Mouse (Mus musculus): Measurements from ENCODE around the gene Tph1. TPM values are rescaled to one million over a fixed set of nuclear protein-coding genes. Genes with fewer than 3 reads are reported as not detected.
A peak's percentile ranks its signal among the peaks of the same experiment; 100 is the strongest.

Gene Tph1
- polyA plus RNA-seq, 1 experiment from 2014 or later = 2.2 TPM

DNA sequence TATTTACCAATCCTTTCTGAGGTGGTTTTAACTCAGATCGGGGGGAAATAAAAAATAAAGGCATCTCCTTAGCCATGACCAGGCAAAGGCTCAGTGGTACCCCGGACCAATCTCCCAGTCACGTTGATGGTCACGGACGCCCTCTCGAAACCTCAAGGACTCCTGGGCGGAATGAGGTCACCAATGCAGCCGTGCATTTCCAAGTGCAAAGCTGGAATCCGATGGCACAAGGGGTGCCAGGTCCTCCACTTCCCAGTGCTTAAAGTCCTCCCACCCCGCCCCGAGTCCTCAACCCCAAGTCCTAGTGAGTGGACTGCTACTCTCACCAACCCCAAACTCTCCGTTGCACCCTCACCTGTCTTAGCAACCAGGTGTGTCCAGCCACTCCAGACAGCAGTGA lies 58.1 kb downstream of the Tph1 start:
- no peaks in the 10 kb centered on the region for H3K9me3 ChIP-seq (replicated peaks)
- H3K36me3 ChIP-seq = no peaks in the 10 kb centered on the region
- H3K27me3 ChIP-seq = no peaks in the 10 kb centered on the region
- H3K9ac ChIP-seq = no peak overlapping the region
- H3K4me2 ChIP-seq (replicated peaks) = no peak overlapping the region
- no peak overlapping the region for H3K4me3 ChIP-seq (replicated peaks)
- H3K4me1 ChIP-seq = peaks cover 13% of the 10 kb centered on the region; the same call in 1 of the 2 replicates
- ATAC-seq (ENCODE audit: insufficient number of reproducible peaks, low FRiP score, low TSS enrichment, low read depth) = no peak
- no peak overlapping the region for H3K27ac ChIP-seq (replicated peaks)
- 90% methylated on average over 12 of the region's 12 CpGs for WGBS

DNA sequence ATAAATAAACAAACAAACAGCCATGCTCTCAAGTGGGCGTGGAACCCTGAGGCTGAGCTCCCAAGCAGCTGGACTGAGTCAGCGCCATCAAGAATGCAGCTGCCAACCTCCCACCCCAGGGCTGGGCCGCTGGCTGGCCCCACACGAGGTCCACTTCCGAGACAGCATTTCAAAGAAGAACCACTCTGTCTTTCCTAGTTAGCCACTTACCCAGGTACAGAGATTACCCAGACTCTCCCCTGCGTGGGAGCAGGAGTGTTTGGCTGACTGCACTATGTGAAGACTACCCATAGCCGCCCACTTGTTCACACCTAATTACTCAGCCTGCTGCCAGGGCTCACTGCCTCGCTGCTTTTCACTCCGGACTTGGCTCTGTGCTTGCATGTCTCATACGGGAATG lies 59.2 kb downstream of the Tph1 start:
- Histone ChIP-seq H3K9ac (no peak overlapping the region), H3K4me2 (replicated peaks) (no peak overlapping the region), H3K4me3 (replicated peaks) (no peak overlapping the region), H3K9me3 (replicated peaks) (no peaks in the 10 kb centered on the region), H3K27ac (replicated peaks) (no peak overlapping the region), H3K27me3 (no peaks in the 10 kb centered on the region), H3K36me3 (no peaks in the 10 kb centered on the region), H3K4me1 (peaks cover 13% of the 10 kb centered on the region; the same call in 1 of the 2 replicates)
- no peak for ATAC-seq (ENCODE audit: insufficient number of reproducible peaks, low FRiP score, low TSS enrichment, low read depth)
- 68% methylated on average over 10 of the region's 10 CpGs for WGBS

DNA sequence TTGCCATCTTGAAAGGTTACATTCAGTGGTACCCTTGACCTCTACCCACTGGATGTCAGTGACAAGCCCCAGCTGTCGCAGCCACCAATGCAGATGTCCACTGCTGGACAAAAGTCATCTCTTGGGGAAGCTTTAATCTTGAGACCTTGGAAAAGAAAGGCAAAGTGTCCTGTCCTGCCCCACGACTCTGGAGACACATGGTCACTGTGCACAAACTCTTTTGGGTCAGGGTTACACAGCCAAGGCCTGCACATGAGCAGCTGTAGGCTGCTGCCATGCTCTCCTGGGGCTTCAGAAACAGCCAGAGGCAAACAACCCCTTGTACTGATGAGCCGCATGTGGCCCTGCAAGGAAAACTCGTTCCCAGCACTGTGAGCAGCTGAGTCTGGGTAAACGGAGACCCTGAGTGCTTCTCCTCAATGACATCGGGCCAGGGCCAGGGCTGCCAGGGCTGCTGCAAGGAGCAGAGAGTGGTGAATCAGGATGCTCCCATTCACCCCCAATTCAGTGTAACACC lies 59.9 kb downstream of the Tph1 start:
- H3K4me2 ChIP-seq (replicated peaks) = no peak overlapping the region
- H3K36me3 ChIP-seq = no peaks in the 10 kb centered on the region
- H3K4me3 ChIP-seq (replicated peaks) = no peak overlapping the region
- ATAC-seq (ENCODE audit: insufficient number of reproducible peaks, low FRiP score, low TSS enrichment, low read depth) = no peak
- 67% methylated on average over 6 of the region's 6 CpGs for WGBS
- H3K9ac ChIP-seq = no peak overlapping the region
- peaks cover 13% of the 10 kb centered on the region; the same call in 1 of the 2 replicates for H3K4me1 ChIP-seq
- no peak overlapping the region for H3K27ac ChIP-seq (replicated peaks)
- no peaks in the 10 kb centered on the region for H3K27me3 ChIP-seq
- no peaks in the 10 kb centered on the region for H3K9me3 ChIP-seq (replicated peaks)

DNA sequence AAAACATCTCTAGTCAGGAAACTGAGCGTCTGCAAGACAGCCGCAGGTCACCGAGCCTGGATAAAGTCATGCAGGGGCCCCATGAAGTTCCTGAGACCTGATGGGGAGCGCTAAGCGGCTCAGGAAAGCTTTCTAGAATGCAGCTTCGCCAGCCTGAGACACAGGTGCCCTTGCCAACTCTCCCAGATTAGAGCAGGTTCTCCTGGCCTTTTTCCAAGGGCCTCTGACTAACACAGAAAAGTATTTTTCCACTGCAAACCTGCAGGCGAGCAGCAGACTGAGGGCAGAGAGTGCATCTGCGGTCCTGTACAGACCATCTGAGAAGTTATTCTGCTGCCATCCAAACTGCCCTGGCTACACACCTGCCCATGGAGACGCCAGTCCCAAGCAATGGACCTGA lies 60.4 kb downstream of the Tph1 start:
- Histone ChIP-seq H3K9ac (0 out of 2 replicates have a peak overlapping the region, but pooled peaks have one; percentile 2), H3K4me3 (replicated peaks) (no peak overlapping the region), H3K9me3 (replicated peaks) (no peaks in the 10 kb centered on the region), H3K27ac (replicated peaks) (no peak overlapping the region), H3K36me3 (no peaks in the 10 kb centered on the region), H3K4me2 (replicated peaks) (no peak overlapping the region), H3K27me3 (no peaks in the 10 kb centered on the region), H3K4me1 (peaks cover 15% of the 10 kb centered on the region; the same call in 1 of the 2 replicates)
- ATAC-seq (ENCODE audit: insufficient number of reproducible peaks, low FRiP score, low TSS enrichment, low read depth) = no peak
- 65% methylated on average over 9 of the region's 9 CpGs for WGBS

DNA sequence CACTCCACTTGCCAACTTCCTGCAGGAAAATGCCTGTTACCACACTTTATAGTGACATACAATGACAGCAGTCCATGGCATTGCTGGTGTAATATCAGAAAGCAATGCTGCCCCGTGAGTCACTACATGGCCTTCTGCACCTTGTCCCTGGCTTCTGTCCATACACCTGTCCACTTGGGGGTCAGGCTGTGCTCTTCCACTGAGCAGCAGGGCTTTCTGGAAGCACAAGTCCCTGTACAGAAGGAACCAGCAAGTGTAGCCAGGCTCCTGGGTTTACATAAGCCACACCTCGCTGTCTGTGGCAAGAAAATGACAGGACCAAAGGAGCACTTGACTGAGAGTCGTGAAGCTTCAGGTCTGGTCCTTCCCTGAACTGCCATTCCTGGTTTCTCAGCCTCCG lies 63.0 kb downstream of the Tph1 start:
- Histone ChIP-seq H3K9me3 (replicated peaks) (no peaks in the 10 kb centered on the region), H3K27ac (replicated peaks) (no peak overlapping the region), H3K4me2 (replicated peaks) (no peak overlapping the region), H3K36me3 (no peaks in the 10 kb centered on the region), H3K4me3 (replicated peaks) (no peak overlapping the region), H3K4me1 (peaks cover 18% of the 10 kb centered on the region; the same call in 1 of the 2 replicates), H3K9ac (no peak overlapping the region), H3K27me3 (no peaks in the 10 kb centered on the region)
- ATAC-seq (ENCODE audit: insufficient number of reproducible peaks, low FRiP score, low TSS enrichment, low read depth) = no peak
- 79% methylated on average over 4 of the region's 4 CpGs for WGBS

DNA sequence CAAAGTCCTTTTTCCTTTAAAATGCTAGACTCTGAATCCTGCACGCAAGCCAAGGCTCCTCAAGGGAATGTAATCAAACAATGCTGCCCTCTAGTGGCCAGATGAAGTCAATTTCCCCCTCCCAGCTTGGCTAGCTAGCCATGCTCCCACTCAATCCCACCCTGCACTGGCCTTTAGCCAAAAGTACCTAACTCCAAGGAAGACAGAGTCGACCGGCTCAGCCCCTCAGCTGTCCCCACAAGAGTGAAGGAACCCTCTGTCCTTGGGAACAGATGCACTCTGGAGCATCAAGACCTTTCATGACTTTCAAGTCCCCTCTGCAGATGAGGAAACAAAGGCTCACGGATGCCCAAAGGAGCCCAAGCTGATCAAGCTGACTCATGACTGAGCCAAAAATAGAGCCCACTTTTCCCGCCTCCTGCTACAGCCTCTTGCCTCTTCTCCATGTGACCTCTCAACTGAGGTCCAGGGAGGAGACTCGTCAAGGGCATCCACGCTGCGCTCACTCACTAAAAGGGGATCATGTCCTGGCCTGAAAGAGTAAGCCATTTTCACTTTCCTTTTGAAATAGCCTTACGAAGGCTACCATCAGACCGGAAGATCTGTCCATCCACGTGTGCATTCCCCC lies 64.8 kb downstream of the Tph1 start:
- Histone ChIP-seq H3K36me3 (no peaks in the 10 kb centered on the region), H3K4me3 (replicated peaks) (no peak overlapping the region), H3K27ac (replicated peaks) (no peak overlapping the region), H3K4me2 (replicated peaks) (no peak overlapping the region), H3K27me3 (no peaks in the 10 kb centered on the region), H3K9ac (no peak overlapping the region), H3K9me3 (replicated peaks) (no peaks in the 10 kb centered on the region), H3K4me1 (peaks cover 14% of the 10 kb centered on the region; the same call in 1 of the 2 replicates)
- WGBS = 53% methylated on average over 11 of the region's 11 CpGs
- ATAC-seq (ENCODE audit: insufficient number of reproducible peaks, low FRiP score, low TSS enrichment, low read depth) = no peak

DNA sequence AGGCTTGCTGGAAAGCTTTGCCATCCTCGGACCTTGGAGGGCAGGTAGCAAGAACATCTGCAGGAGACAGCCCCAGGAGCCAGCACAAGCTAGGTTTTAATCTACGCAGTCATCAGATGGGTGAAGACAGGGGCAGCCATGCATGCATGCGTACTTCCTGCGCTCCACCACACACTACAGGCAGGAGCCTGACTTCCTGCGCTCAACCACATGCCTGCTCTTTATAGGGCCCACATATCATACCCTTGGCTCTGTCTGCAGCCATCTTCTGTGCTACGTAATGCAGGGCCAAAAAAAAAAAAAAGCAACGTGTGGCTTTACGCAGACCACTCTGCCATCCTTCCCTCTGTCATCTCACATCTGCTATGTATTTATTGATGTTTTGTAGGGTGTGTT lies 65.3 kb downstream of the Tph1 start:
- peaks cover 12% of the 10 kb centered on the region; the same call in 1 of the 2 replicates for H3K4me1 ChIP-seq
- WGBS = 64% methylated on average over 8 of the region's 8 CpGs
- ATAC-seq (ENCODE audit: insufficient number of reproducible peaks, low FRiP score, low TSS enrichment, low read depth) = no peak

DNA sequence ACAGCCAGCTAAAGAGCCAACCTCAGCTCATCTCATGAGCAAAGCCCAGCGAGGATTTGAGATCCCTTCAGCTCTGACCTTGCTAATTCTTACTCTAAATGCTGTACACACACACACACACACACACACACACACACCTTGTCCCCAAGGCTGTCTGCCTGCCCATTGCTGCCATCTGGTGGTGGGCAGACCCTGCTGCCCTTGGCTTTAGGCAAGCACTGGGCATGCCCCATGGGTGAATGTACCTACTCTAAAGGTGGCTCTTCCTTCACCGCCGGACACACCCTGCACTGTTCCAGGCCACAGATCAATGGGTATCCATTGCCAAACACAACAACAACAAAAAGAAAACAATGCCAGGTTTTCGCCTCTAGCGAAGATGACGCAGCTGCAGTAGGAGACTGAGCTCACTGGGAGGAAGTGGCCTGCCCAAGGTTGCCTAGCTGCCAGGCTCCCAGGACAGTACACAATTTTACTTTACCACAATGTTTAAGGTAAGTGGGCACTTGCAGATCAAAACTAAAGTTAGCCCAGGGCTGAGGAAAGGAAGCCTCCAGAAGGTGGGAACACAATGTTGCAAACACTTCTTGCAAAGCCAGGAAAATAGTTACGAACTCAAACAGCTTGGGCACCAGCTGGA lies 65.8 kb downstream of the Tph1 start:
- no peak overlapping the region for H3K27ac ChIP-seq (replicated peaks)
- H3K27me3 ChIP-seq = no peaks in the 10 kb centered on the region
- no peak overlapping the region for H3K4me3 ChIP-seq (replicated peaks)
- no peak overlapping the region for H3K4me2 ChIP-seq (replicated peaks)
- H3K36me3 ChIP-seq = no peaks in the 10 kb centered on the region
- 79% methylated on average over 7 of the region's 7 CpGs for WGBS
- H3K9ac ChIP-seq = no peak overlapping the region
- H3K4me1 ChIP-seq = peaks cover 12% of the 10 kb centered on the region; the same call in 1 of the 2 replicates
- no peaks in the 10 kb centered on the region for H3K9me3 ChIP-seq (replicated peaks)
- ATAC-seq (ENCODE audit: insufficient number of reproducible peaks, low FRiP score, low TSS enrichment, low read depth) = 0 out of 2 replicates have a peak, but pooled peaks have one; percentile 17

More for the DNA sequence above, 65.3 kb downstream of the Tph1 start:
- no peaks in the 10 kb centered on the region for H3K36me3 ChIP-seq
- no peaks in the 10 kb centered on the region for H3K9me3 ChIP-seq (replicated peaks)
- H3K9ac ChIP-seq = no peak overlapping the region
- no peak overlapping the region for H3K4me2 ChIP-seq (replicated peaks)
- no peaks in the 10 kb centered on the region for H3K27me3 ChIP-seq
- H3K27ac ChIP-seq (replicated peaks) = no peak overlapping the region
- no peak overlapping the region for H3K4me3 ChIP-seq (replicated peaks)

DNA sequence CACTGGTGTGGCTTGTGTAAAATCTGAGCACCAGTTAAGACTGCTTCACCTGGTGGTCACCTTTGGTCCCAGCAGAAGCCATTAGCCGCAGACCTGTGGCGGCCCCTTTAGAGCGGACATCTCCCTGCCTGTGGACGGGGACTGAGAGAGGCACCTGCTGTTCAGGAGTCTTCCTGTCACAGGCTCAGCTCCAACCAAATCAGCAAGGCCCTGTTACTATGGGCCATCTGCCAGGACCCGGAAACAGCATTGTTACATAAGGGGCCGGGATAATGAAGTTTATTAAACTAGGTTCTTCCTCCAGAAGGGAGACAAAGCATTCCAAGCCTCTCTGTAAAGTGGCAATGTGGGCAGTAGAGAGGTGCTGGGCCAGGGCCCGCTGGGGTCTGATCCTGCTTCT lies 69.3 kb downstream of the Tph1 start:
- Histone ChIP-seq H3K9ac (no peak overlapping the region), H3K9me3 (replicated peaks) (no peaks in the 10 kb centered on the region), H3K4me2 (replicated peaks) (no peak overlapping the region), H3K27me3 (no peaks in the 10 kb centered on the region), H3K27ac (replicated peaks) (no peak overlapping the region), H3K4me3 (replicated peaks) (no peak overlapping the region), H3K36me3 (no peaks in the 10 kb centered on the region), H3K4me1 (peaks cover 16% of the 10 kb centered on the region; the same call in 1 of the 2 replicates)
- WGBS = 85% methylated on average over 7 of the region's 7 CpGs
- ATAC-seq (ENCODE audit: insufficient number of reproducible peaks, low FRiP score, low TSS enrichment, low read depth) = no peak

DNA sequence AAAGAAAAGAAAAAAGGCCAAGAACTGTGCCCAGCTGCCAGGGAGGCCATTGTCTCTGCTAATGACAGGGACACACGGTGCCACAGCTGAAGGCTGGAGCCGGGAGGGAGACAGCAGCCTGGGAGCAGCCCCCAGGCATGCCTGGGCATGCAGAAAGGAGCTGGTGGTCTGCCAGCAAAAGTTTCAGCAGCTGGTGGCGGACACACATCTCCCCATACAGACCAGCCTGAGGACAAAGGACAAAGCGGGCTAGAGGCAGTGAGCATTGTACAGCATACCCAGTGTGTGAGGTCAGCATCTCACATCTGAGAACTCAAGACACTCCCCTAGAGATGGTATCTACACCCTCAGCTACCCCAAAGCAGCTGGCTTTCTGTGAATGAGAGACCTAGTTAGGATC lies 70.3 kb downstream of the Tph1 start:
- H3K36me3 ChIP-seq = no peaks in the 10 kb centered on the region
- H3K4me2 ChIP-seq (replicated peaks) = no peak overlapping the region
- H3K9me3 ChIP-seq (replicated peaks) = no peaks in the 10 kb centered on the region
- peaks cover 15% of the 10 kb centered on the region; the same call in 1 of the 2 replicates for H3K4me1 ChIP-seq
- no peaks in the 10 kb centered on the region for H3K27me3 ChIP-seq
- H3K27ac ChIP-seq (replicated peaks) = 0 out of 2 replicates have a peak overlapping the region, but pooled peaks have one; percentile 51
- 0 out of 2 replicates have a peak, but pooled peaks have one; percentile 73 for ATAC-seq (ENCODE audit: insufficient number of reproducible peaks, low FRiP score, low TSS enrichment, low read depth)
- H3K9ac ChIP-seq = no peak overlapping the region
- WGBS = 40% methylated on average over 4 of the region's 4 CpGs
- no peak overlapping the region for H3K4me3 ChIP-seq (replicated peaks)

DNA sequence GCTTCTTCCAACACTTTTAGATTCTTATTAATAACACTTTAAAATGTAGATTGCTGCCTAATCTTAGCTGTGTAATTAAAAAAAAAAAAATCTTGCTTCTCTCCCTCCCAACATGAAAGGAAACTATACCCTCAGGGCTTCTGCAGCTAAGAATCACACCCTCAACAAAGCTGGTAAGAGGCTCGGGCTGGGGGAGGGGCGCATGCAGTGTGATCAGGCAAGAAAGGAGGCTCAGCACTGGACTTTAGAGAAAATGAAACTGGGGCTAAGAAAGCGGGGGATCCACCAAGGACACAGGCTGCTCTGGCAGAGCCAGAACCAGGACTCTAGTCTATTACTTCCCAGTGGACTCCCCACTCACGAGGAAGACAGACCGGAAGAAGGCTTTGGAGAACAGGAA lies 71.2 kb downstream of the Tph1 start:
- H3K36me3 ChIP-seq = no peaks in the 10 kb centered on the region
- no peak overlapping the region for H3K27ac ChIP-seq (replicated peaks)
- H3K4me2 ChIP-seq (replicated peaks) = no peak overlapping the region
- no peak for ATAC-seq (ENCODE audit: insufficient number of reproducible peaks, low FRiP score, low TSS enrichment, low read depth)
- no peaks in the 10 kb centered on the region for H3K27me3 ChIP-seq
- H3K9ac ChIP-seq = no peak overlapping the region
- 51% methylated on average over 5 of the region's 5 CpGs for WGBS
- peaks cover 11% of the 10 kb centered on the region; the same call in 1 of the 2 replicates for H3K4me1 ChIP-seq
- no peak overlapping the region for H3K4me3 ChIP-seq (replicated peaks)
- no peaks in the 10 kb centered on the region for H3K9me3 ChIP-seq (replicated peaks)

Measured in embryonic facial prominence, embryonic 15.5 days (tissue).